Mouse (Mus musculus): ENCODE results near the gene Hes1. TPM values are rescaled to one million over a fixed set of nuclear protein-coding genes. Genes with fewer than 3 reads are reported as not detected.

Hes1 gene
- 20.0 and 27.7 TPM in 2 replicates for polyA plus RNA-seq (2015; fragmentation: Nextera tagmentation; extraction: Ambion mirVana)

GRCm38 (mm10) chr16:30063984-30064453 lies at the start of gene Hes1:
Gene Hes1, plus strand, starts transcription at chr16:30064384.

Other genes with a start within 250 kb of the Hes1 start
- gene Cpn2, start 203.1 kb downstream of the Hes1 start, polyA plus RNA-seq (2015; fragmentation: Nextera tagmentation; extraction: Ambion mirVana), result 0.03 TPM in 1 of 2 replicates, not detected in the other
- gene Lrrc15, start 218.9 kb downstream of the Hes1 start, polyA plus RNA-seq (2015; fragmentation: Nextera tagmentation; extraction: Ambion mirVana), result 1.2 and 1.8 TPM in 2 replicates
- gene Gp5, start 246.4 kb downstream of the Hes1 start, polyA plus RNA-seq (2015; fragmentation: Nextera tagmentation; extraction: Ambion mirVana), result 0.17 and 0.19 TPM in 2 replicates

Data from skeletal muscle tissue, postnatal 0 days (tissue).